ENCODE assay signal across 26 mouse cellular contexts in genomic region chr2:152178345-152178744, GRCm38 (mm10). TPM values are rescaled to one million over a fixed set of nuclear protein-coding genes. Genes with fewer than 3 reads are reported as not detected.
"Had no signal": no experiment of that assay in that cellular context is flagged by ENCODE, and none has a peak within 500 bp of the region (broad histone marks: within the 10 kb centered on the region; RNA-seq: fewer than 3 reads in every experiment).

No protein-coding gene starts in this region.

- DNase-seq: kidney, adult 9 months; kidney, postnatal 14 days; kidney, postnatal 4 days; left cerebral cortex, postnatal 4 days; liver, postnatal 0 days; lung, embryonic 14.5 days; retina, postnatal 1 day; right cerebral cortex, postnatal 25 days; spleen, adult 18-20 months; thymus, adult 18-20 months; thymus, postnatal 36 days had no signal

- H3K27ac ChIP-seq: left cerebral cortex, adult 2 months; limb, embryonic 12.5 days; limb, embryonic 15.5 days; liver, embryonic 14.5 days; macrophage; midbrain, embryonic 12.5 days; neural tube, embryonic 13.5 days; stomach, embryonic 15.5 days had no signal

- H3K9ac ChIP-seq: limb, embryonic 12.5 days; limb, embryonic 15.5 days; liver, embryonic 14.5 days; liver, postnatal 0 days; lung, embryonic 14.5 days; midbrain, embryonic 12.5 days; neural tube, embryonic 13.5 days; stomach, embryonic 15.5 days had no signal

- H3K4me3 ChIP-seq: left cerebral cortex, adult 2 months; limb, embryonic 12.5 days; limb, embryonic 15.5 days; midbrain, embryonic 12.5 days; myocyte; neural tube, embryonic 13.5 days; stomach, embryonic 15.5 days had no signal

- H3K4me2 ChIP-seq: limb, embryonic 12.5 days; limb, embryonic 15.5 days; liver, embryonic 11.5 days; lung, embryonic 14.5 days; midbrain, embryonic 12.5 days; neural tube, embryonic 13.5 days; stomach, embryonic 15.5 days had no signal

- H3K36me3 ChIP-seq: limb, embryonic 12.5 days; limb, embryonic 15.5 days; midbrain, embryonic 12.5 days; neural tube, embryonic 13.5 days; stomach, embryonic 15.5 days had no signal

- ATAC-seq: liver, postnatal 0 days; lung, postnatal 0 days; midbrain, embryonic 16.5 days had no signal

- H3K9me3 ChIP-seq: limb, embryonic 12.5 days; limb, embryonic 15.5 days; midbrain, embryonic 12.5 days; stomach, embryonic 15.5 days had no signal

- H3K27me3 ChIP-seq: limb, embryonic 15.5 days; midbrain, embryonic 12.5 days; neural tube, embryonic 13.5 days; stomach, embryonic 15.5 days had no signal

RNA-seq across cellular contexts. Expression of gene Tcf15, which starts 35.0 kb away (rescaled TPM):
- total RNA-seq: megakaryocyte, adult 5-6 weeks; monocyte, adult 5-6 weeks; neutrophil, adult 5-6 weeks had no signal
- polyA plus RNA-seq: macrophage, myocyte had no signal
